Mouse (Mus musculus): ENCODE data around the gene Iqck. TPM values are rescaled to one million over a fixed set of nuclear protein-coding genes. Genes with fewer than 3 reads are reported as not detected.

Iqck gene
- polyA plus RNA-seq, 1 experiment, result 1.1 TPM

DNA sequence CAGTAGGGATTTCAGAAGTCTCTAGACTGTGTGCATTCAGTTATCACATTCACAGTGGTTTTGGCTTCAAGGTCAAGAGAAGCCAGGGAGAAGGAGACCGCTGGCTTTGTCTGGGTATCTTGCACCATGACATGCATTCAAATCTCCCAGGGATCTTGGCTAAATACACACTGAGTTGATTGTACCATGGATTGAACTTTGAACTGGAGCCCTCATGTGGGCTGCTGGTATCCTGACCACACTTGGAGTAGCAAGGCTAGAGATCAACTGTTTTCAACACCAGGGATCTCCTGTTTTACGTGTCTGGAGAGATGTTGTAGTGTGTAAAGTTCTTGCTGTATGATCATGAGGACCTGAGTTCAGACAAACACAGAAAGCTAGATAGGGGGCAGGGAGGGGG lies 144.3 kb downstream of the Iqck start:
- H3K4me3 ChIP-seq (ENCODE audit: control insufficient read depth, insufficient read depth, low read length), result no peak overlapping the region
- TF ChIP-seq POLR2A (IDR thresholded peaks at IDR 0.05; ENCODE audit: control insufficient read depth, extremely low read depth, insufficient read depth, low read length, poor library complexity) (no peak), CTCF (IDR thresholded peaks at IDR 0.05; ENCODE audit: borderline replicate concordance, control insufficient read depth, extremely low read depth, insufficient read depth, low read length, poor library complexity) (no peak)
- DNase-seq, result no peak
- peaks cover 7% of the 10 kb centered on the region; the same call in 1 of the 2 replicates for H3K4me1 ChIP-seq (replicated peaks; ENCODE audit: control insufficient read depth, insufficient read depth, low read length)
- H3K36me3 ChIP-seq (ENCODE audit: control insufficient read depth, insufficient read depth, low read length), result no peaks in the 10 kb centered on the region
- WGBS, result 89% methylated on average over 2 of the region's 2 CpGs
- 0 out of 2 replicates have a peak, but pooled peaks cover under 1% of the 10 kb centered on the region for H3K27me3 ChIP-seq (ENCODE audit: control insufficient read depth, insufficient read depth, low read length)
- H3K27ac ChIP-seq (ENCODE audit: control insufficient read depth, insufficient read depth, low read length), result no peak overlapping the region

DNA sequence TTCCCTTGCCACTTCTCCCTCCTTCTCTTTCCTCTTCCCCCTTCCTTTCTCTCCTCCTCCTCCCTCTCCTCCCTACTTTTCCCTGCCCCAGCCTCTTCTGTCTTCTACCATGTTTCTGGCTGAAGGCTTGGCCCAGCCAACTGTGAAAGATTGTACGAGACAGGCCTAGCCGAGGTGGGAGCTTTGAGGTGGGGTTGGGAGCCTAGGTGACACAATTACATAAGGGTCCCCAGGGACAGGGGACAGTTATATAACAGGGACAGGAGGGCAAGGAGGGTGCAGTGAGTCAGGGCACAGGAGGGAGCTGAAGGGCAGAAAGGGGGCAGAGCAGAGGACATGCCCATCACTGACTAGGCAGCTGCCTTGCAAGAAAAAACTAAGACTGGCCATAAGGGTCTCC lies 146.4 kb downstream of the Iqck start:
- H3K27me3 ChIP-seq (ENCODE audit: control insufficient read depth, insufficient read depth, low read length), result no peaks in the 10 kb centered on the region
- no peak overlapping the region for H3K4me3 ChIP-seq (ENCODE audit: control insufficient read depth, insufficient read depth, low read length)
- 73% methylated on average over 2 of the region's 2 CpGs for WGBS
- H3K36me3 ChIP-seq (ENCODE audit: control insufficient read depth, insufficient read depth, low read length), result no peaks in the 10 kb centered on the region
- H3K4me1 ChIP-seq (replicated peaks; ENCODE audit: control insufficient read depth, insufficient read depth, low read length), result no peaks in the 10 kb centered on the region
- no peak overlapping the region for H3K27ac ChIP-seq (ENCODE audit: control insufficient read depth, insufficient read depth, low read length)
- no peak for DNase-seq
- no peak for TF ChIP-seq CTCF (IDR thresholded peaks at IDR 0.05; ENCODE audit: borderline replicate concordance, control insufficient read depth, extremely low read depth, insufficient read depth, low read length, poor library complexity)
- no peak for TF ChIP-seq POLR2A (IDR thresholded peaks at IDR 0.05; ENCODE audit: control insufficient read depth, extremely low read depth, insufficient read depth, low read length, poor library complexity)

DNA sequence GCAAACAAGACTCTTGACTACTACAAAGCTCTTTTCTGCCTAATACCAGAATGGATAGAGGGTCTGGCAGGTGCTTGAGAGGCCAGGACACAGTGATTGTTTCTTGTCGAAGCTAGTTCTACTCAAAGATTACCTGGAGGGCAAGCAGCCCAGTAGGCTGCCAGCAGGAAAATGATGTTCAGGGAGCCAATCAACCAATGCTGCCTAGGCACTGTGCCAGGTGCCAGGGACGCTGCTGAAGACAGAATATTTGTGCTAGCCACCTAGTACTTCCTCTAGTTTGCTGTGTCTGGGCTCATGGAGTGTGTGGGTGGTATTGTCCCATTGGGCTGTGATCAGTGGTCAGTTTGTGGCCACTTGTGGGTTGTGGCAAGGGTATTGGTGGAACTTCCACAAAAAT lies 146.9 kb downstream of the Iqck start:
- TF ChIP-seq CTCF (IDR thresholded peaks at IDR 0.05; ENCODE audit: borderline replicate concordance, control insufficient read depth, extremely low read depth, insufficient read depth, low read length, poor library complexity) (no peak), POLR2A (IDR thresholded peaks at IDR 0.05; ENCODE audit: control insufficient read depth, extremely low read depth, insufficient read depth, low read length, poor library complexity) (no peak)
- Histone ChIP-seq H3K27ac (ENCODE audit: control insufficient read depth, insufficient read depth, low read length) (no peak overlapping the region), H3K36me3 (ENCODE audit: control insufficient read depth, insufficient read depth, low read length) (no peaks in the 10 kb centered on the region), H3K4me3 (ENCODE audit: control insufficient read depth, insufficient read depth, low read length) (no peak overlapping the region), H3K27me3 (ENCODE audit: control insufficient read depth, insufficient read depth, low read length) (no peaks in the 10 kb centered on the region), H3K4me1 (replicated peaks; ENCODE audit: control insufficient read depth, insufficient read depth, low read length) (no peaks in the 10 kb centered on the region)
- 30% methylated on average over 2 of the region's 2 CpGs for WGBS
- DNase-seq, result no peak

DNA sequence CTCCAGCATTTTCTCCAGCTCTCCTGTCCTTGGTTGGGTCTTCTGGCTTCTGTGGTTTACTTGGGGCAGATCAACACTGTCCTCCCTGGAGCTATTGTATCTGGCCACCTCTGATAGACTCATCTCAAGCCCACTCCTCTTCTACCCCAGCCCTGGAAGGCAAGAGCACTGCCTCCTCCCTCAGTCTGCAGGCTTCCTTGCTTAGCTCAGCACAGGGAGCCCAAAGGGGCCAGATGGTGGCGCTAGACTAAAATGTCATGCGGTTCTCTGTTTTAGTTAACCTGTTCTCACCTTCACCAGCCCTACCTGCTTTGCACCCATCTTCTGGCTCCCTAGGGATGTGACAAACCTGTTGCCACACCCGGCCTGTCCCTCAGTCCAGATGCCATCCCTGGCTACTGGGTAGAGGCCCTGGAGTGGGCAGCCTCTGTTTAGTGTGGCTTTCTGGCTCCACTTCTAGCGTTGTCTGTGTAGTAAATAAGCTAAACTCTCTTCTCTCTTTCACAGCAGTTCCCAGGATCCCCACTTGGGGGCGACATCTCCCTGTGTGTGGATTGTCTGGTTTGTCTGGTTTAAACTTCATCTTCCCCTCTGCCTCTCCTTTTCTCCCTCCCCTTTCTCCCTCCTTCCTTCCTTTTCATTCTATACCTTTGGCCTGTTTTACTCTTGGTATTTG lies 155.4 kb downstream of the Iqck start:
- no peaks in the 10 kb centered on the region for H3K4me1 ChIP-seq (replicated peaks; ENCODE audit: control insufficient read depth, insufficient read depth, low read length)
- no peaks in the 10 kb centered on the region for H3K27me3 ChIP-seq (ENCODE audit: control insufficient read depth, insufficient read depth, low read length)
- H3K4me3 ChIP-seq (ENCODE audit: control insufficient read depth, insufficient read depth, low read length), result no peak overlapping the region
- no peaks in the 10 kb centered on the region for H3K36me3 ChIP-seq (ENCODE audit: control insufficient read depth, insufficient read depth, low read length)
- peak; percentile 64 for DNase-seq
- 18% methylated on average over 5 of the region's 5 CpGs for WGBS
- TF ChIP-seq CTCF (IDR thresholded peaks at IDR 0.05; ENCODE audit: borderline replicate concordance, control insufficient read depth, extremely low read depth, insufficient read depth, low read length, poor library complexity), result 0 out of 2 replicates have a peak, but pooled peaks have one; percentile 40
- no peak for TF ChIP-seq POLR2A (IDR thresholded peaks at IDR 0.05; ENCODE audit: control insufficient read depth, extremely low read depth, insufficient read depth, low read length, poor library complexity)
- H3K27ac ChIP-seq (ENCODE audit: control insufficient read depth, insufficient read depth, low read length), result no peak overlapping the region

DNA sequence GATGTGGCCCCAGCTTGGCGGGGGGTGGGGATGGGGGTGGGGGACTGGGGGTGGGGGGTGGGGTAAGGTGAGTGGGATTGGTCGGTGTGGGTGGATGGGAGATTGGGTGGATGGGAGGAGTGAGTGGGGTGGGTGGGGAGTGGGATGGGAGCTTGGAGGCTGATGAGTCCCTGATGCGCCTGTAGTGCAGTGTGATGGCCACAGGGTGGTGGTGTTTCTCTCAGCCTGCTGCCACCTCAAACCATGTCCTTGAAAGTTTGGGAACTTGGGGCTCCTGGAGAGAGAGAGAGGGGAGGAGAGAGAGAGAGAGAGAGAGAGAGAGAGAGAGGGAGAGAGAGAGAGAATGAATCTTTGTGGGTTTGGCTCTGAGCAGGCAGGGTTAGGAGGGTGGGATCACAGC lies 160.2 kb downstream of the Iqck start:
- Histone ChIP-seq H3K36me3 (ENCODE audit: control insufficient read depth, insufficient read depth, low read length) (no peaks in the 10 kb centered on the region), H3K4me1 (replicated peaks; ENCODE audit: control insufficient read depth, insufficient read depth, low read length) (no peaks in the 10 kb centered on the region), H3K4me3 (ENCODE audit: control insufficient read depth, insufficient read depth, low read length) (no peak overlapping the region), H3K27ac (ENCODE audit: control insufficient read depth, insufficient read depth, low read length) (no peak overlapping the region), H3K27me3 (ENCODE audit: control insufficient read depth, insufficient read depth, low read length) (no peaks in the 10 kb centered on the region)
- DNase-seq, result no peak
- no peak for TF ChIP-seq CTCF (IDR thresholded peaks at IDR 0.05; ENCODE audit: borderline replicate concordance, control insufficient read depth, extremely low read depth, insufficient read depth, low read length, poor library complexity)
- no peak for TF ChIP-seq POLR2A (IDR thresholded peaks at IDR 0.05; ENCODE audit: control insufficient read depth, extremely low read depth, insufficient read depth, low read length, poor library complexity)
- 6% methylated on average over 3 of the region's 3 CpGs for WGBS

DNA sequence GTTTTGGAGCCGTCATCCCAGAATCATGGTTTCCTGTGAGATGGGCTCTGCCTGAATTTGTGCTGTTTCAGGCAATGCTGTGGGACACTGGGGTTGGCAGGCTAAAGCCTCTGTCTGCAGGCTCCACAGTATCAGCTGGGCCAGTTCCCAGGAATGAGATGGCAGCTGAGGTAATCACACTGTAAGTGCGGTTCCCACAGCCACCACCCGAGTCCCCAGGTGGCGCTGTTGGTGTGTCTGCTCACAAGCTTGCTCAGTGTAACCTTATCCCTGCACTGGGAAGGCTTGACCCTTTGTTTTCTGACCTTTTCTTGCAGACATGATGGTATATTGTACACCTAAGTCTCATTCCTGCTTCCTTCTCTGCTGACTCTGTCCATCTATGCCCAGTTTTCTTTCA lies 164.0 kb downstream of the Iqck start:
- Histone ChIP-seq H3K27ac (ENCODE audit: control insufficient read depth, insufficient read depth, low read length) (no peak overlapping the region), H3K27me3 (ENCODE audit: control insufficient read depth, insufficient read depth, low read length) (no peaks in the 10 kb centered on the region), H3K4me1 (replicated peaks; ENCODE audit: control insufficient read depth, insufficient read depth, low read length) (no peaks in the 10 kb centered on the region), H3K4me3 (ENCODE audit: control insufficient read depth, insufficient read depth, low read length) (no peak overlapping the region), H3K36me3 (ENCODE audit: control insufficient read depth, insufficient read depth, low read length) (no peaks in the 10 kb centered on the region)
- WGBS, result 22% methylated on average over 4 of the region's 4 CpGs
- no peak for TF ChIP-seq POLR2A (IDR thresholded peaks at IDR 0.05; ENCODE audit: control insufficient read depth, extremely low read depth, insufficient read depth, low read length, poor library complexity)
- TF ChIP-seq CTCF (IDR thresholded peaks at IDR 0.05; ENCODE audit: borderline replicate concordance, control insufficient read depth, extremely low read depth, insufficient read depth, low read length, poor library complexity), result 0 out of 2 replicates have a peak, but pooled peaks have one; percentile 25
- DNase-seq, result peak; percentile 10

Other genes with a start within 250 kb of the Iqck start
- gene Gde1, start 150.0 kb upstream of the Iqck start, polyA plus RNA-seq (2012; rRNA removed), result 161 and 163 TPM in 2 replicates
- 7.3 and 8.7 TPM in 2 replicates for gene Ccp110, start 143.2 kb upstream of the Iqck start, polyA plus RNA-seq (2012; rRNA removed)
- gene Vps35l, start 115.5 kb upstream of the Iqck start, polyA plus RNA-seq (2012; rRNA removed), result 56.2 and 61.1 TPM in 2 replicates
- gene Knop1, start 502 bp downstream of the Iqck start, polyA plus RNA-seq (2012; rRNA removed), result 11.8 and 13.3 TPM in 2 replicates
- gene Gprc5b, start 139.5 kb downstream of the Iqck start, polyA plus RNA-seq (2012; rRNA removed), result 15.2 and 20.0 TPM in 2 replicates